In genomic region chr8:50007546-50007945, GRCm38 (mm10) we compare ENCODE assay signal across 24 mouse cellular contexts.
"Had no signal": no experiment of that assay in that cellular context is flagged by ENCODE, and none has a peak within 500 bp of the region (broad histone marks: within the 10 kb centered on the region; RNA-seq: fewer than 3 reads in every experiment).

No protein-coding gene starts in this region.

- ATAC-seq: liver, postnatal 0 days; midbrain, embryonic 13.5 days; midbrain, embryonic 16.5 days had no signal

- H3K27ac ChIP-seq: limb, embryonic 12.5 days; limb, embryonic 15.5 days; liver, embryonic 14.5 days; lung, embryonic 15.5 days; midbrain, embryonic 10.5 days; midbrain, embryonic 13.5 days; neural tube, embryonic 13.5 days; stomach, postnatal 0 days had no signal

- DNase-seq: kidney, postnatal 14 days; kidney, postnatal 4 days; left cerebral cortex, postnatal 4 days; liver, postnatal 0 days; lung, postnatal 10 days; lung, postnatal 36 days; right cerebral cortex, adult 18-20 months; right cerebral cortex, postnatal 14 days; right cerebral cortex, postnatal 4 days; thymus, adult 2 months; thymus, postnatal 14 days; thymus, postnatal 4 days had no signal

- H3K9ac ChIP-seq: limb, embryonic 12.5 days; limb, embryonic 15.5 days; liver, embryonic 14.5 days; liver, postnatal 0 days; lung, embryonic 15.5 days; midbrain, embryonic 13.5 days; neural tube, embryonic 13.5 days had no signal

- H3K27me3 ChIP-seq: limb, embryonic 12.5 days; limb, embryonic 15.5 days; lung, embryonic 15.5 days; megakaryocyte, embryonic 14.5 days; midbrain, embryonic 13.5 days; neural tube, embryonic 13.5 days had no signal

- H3K9me3 ChIP-seq: lung, embryonic 15.5 days had no signal

- H3K4me3 ChIP-seq: limb, embryonic 12.5 days; limb, embryonic 15.5 days; lung, embryonic 15.5 days; megakaryocyte, embryonic 14.5 days; midbrain, embryonic 10.5 days; midbrain, embryonic 13.5 days; myocyte; neural tube, embryonic 13.5 days had no signal

- H3K4me1 ChIP-seq: limb, embryonic 12.5 days; limb, embryonic 15.5 days; lung, embryonic 15.5 days; megakaryocyte, embryonic 14.5 days; midbrain, embryonic 10.5 days; midbrain, embryonic 13.5 days; neural tube, embryonic 13.5 days had no signal

- H3K36me3 ChIP-seq: limb, embryonic 12.5 days; limb, embryonic 15.5 days; lung, embryonic 15.5 days; midbrain, embryonic 13.5 days; neural tube, embryonic 13.5 days had no signal

- H3K4me2 ChIP-seq: limb, embryonic 12.5 days; limb, embryonic 15.5 days; liver, embryonic 11.5 days; lung, embryonic 15.5 days; midbrain, embryonic 13.5 days; neural tube, embryonic 13.5 days had no signal
